Mouse (Mus musculus) midbrain, embryonic 16.5 days (tissue): ENCODE measurements around the gene Olfr688. TPM values are rescaled to one million over a fixed set of nuclear protein-coding genes. Genes with fewer than 3 reads are reported as not detected.

Experiments
- polyA plus RNA-seq: library from polyadenylated mRNA; unstranded; fragments of >200 nt; fragmentation: Nextera tagmentation; extraction: Ambion mirVana; gene quantifications from 2 replicates; pipeline ENCODE4 v1.2.1, GENCODE M21; 2015

The Olfr688 gene
- polyA plus RNA-seq, 1 experiment from 2014 or later, result not detected

Other genes starting within 250 kb of the Olfr688 start
- gene Olfr677, start 236.7 kb upstream of the Olfr688 start, polyA plus RNA-seq, result not detected in 2 replicates
- gene Olfr678, start 223.6 kb upstream of the Olfr688 start, polyA plus RNA-seq, result not detected in 2 replicates
- gene Olfr679, start 206.9 kb upstream of the Olfr688 start, polyA plus RNA-seq, result not detected in 2 replicates
- gene Olfr680-ps1, start 195.3 kb upstream of the Olfr688 start, polyA plus RNA-seq, result not detected in 2 replicates
- gene Olfr681, start 171.3 kb upstream of the Olfr688 start, polyA plus RNA-seq, result not detected in 2 replicates
- gene Olfr683, start 141.1 kb upstream of the Olfr688 start, polyA plus RNA-seq, result not detected in 2 replicates
- gene Olfr684, start 124.4 kb upstream of the Olfr688 start, polyA plus RNA-seq, result not detected in 2 replicates
- gene Olfr685, start 102.1 kb upstream of the Olfr688 start, polyA plus RNA-seq, result not detected in 2 replicates
- gene Olfr686, start 80.6 kb upstream of the Olfr688 start, polyA plus RNA-seq, result not detected in 2 replicates
- gene Olfr689, start 23.1 kb downstream of the Olfr688 start, polyA plus RNA-seq, result 0.19 TPM in 1 of 2 replicates, not detected in the other
- gene Olfr690, start 46.0 kb downstream of the Olfr688 start, polyA plus RNA-seq, result not detected in 2 replicates
- 0.19 and 0.21 TPM in 2 replicates for gene Olfr691, start 54.2 kb downstream of the Olfr688 start, polyA plus RNA-seq
- not detected in 2 replicates for gene Olfr692, start 80.1 kb downstream of the Olfr688 start, polyA plus RNA-seq
- gene Gm5901, start 86.9 kb downstream of the Olfr688 start, polyA plus RNA-seq, result not detected in 2 replicates
- gene Fam160a2, start 112.0 kb downstream of the Olfr688 start, polyA plus RNA-seq, result 43.7 and 50.8 TPM in 2 replicates
- gene Cnga4, start 116.5 kb downstream of the Olfr688 start, polyA plus RNA-seq, result 0.14 and 0.25 TPM in 2 replicates
- gene Cckbr, start 137.6 kb downstream of the Olfr688 start, polyA plus RNA-seq, result 6.2 and 8.5 TPM in 2 replicates
- 28.6 and 31.0 TPM in 2 replicates for gene Cavin3, start 194.2 kb downstream of the Olfr688 start, polyA plus RNA-seq